Comparison of ENCODE assay signal across 16 mouse cellular contexts in genomic region chr5:45476288-45476687, GRCm38 (mm10). TPM values are rescaled to one million over a fixed set of nuclear protein-coding genes. Genes with fewer than 3 reads are reported as not detected.
DNase-seq lines count a peak whose midpoint lies in the region; ATAC-seq and TF ChIP-seq lines count a peak whose summit lies in the region.
"Had no signal": no experiment of that assay in that cellular context is flagged by ENCODE, and none has a peak within 500 bp of the region (broad histone marks: within the 10 kb centered on the region; RNA-seq: fewer than 3 reads in every experiment).

No protein-coding gene starts in this region.

- no peak overlapping the region for H3K9ac ChIP-seq in kidney, embryonic 16.5 days (replicated peaks; ENCODE audit: low read length)
- H3K9ac ChIP-seq: heart, embryonic 13.5 days had no signal

- no peak overlapping the region for H3K4me2 ChIP-seq in kidney, embryonic 16.5 days (replicated peaks; ENCODE audit: low read depth, low read length)
- H3K4me2 ChIP-seq: heart, embryonic 13.5 days had no signal

- no peak overlapping the region for H3K27ac ChIP-seq in cerebellum, adult 2 months (ENCODE audit: insufficient read depth, low read length)
- no peak overlapping the region for H3K27ac ChIP-seq in kidney, embryonic 16.5 days (ENCODE audit: low read length)
- H3K27ac ChIP-seq: heart, embryonic 13.5 days had no signal

- no peaks in the 10 kb centered on the region for H3K4me1 ChIP-seq in cerebellum, adult 2 months (ENCODE audit: control insufficient read depth, insufficient read depth, low read length)
- peaks cover 7% of the 10 kb centered on the region; the same call in 1 of the 2 replicates for H3K4me1 ChIP-seq in kidney, embryonic 16.5 days (ENCODE audit: insufficient read depth, low read length)

- H3K4me3 ChIP-seq in cerebellum, adult 2 months (replicated peaks; ENCODE audit: insufficient read depth, low read depth, low read length): no peak overlapping the region
- no peak overlapping the region for H3K4me3 ChIP-seq in kidney, embryonic 16.5 days (ENCODE audit: low read length)
- H3K4me3 ChIP-seq: heart, embryonic 13.5 days; megakaryocyte, embryonic 14.5 days had no signal

- TF ChIP-seq POLR2A in cerebellum, adult 2 months (IDR thresholded peaks at IDR 0.05; ENCODE audit: borderline replicate concordance, insufficient read depth, low read length): no peak

- ATAC-seq in kidney, embryonic 16.5 days (ENCODE audit: low FRiP score, low TSS enrichment): no peak
- ATAC-seq: intestine, embryonic 16.5 days had no signal

- 2% methylated on average over 6 of the region's 6 CpGs for WGBS in cerebellum, adult 2 months
- WGBS in kidney, embryonic 16.5 days: 36% methylated on average over 6 of the region's 6 CpGs

- no peaks in the 10 kb centered on the region for H3K9me3 ChIP-seq in kidney, embryonic 16.5 days (ENCODE audit: low read length)
- H3K9me3 ChIP-seq: G1E; heart, embryonic 13.5 days; megakaryocyte, embryonic 14.5 days had no signal

- peak; percentile 27 to 34 for DNase-seq in cerebellum, postnatal 10 days
- no peak for DNase-seq in cerebellum, adult 2 months
- peak; percentile 14 to 25 for DNase-seq in kidney, postnatal 4 days
- DNase-seq in right cerebral cortex, adult 18-20 months: peak; percentile 43
- DNase-seq in right cerebral cortex, postnatal 4 days: no peak
- DNase-seq in telencephalon, adult 2 months (ENCODE audit: low read depth, low spot score): peak; percentile 52
- DNase-seq in cerebellum, adult 8-10 months: no peak
- DNase-seq: adrenal gland, postnatal 10 days; cerebellum, adult 9-10 months had no signal

- no peak for TF ChIP-seq CTCF in cerebellum, adult 2 months (IDR thresholded peaks at IDR 0.05; ENCODE audit: borderline replicate concordance, insufficient read depth, low read depth, low read length)

- no peaks in the 10 kb centered on the region for H3K27me3 ChIP-seq in cerebellum, adult 2 months (ENCODE audit: control insufficient read depth, insufficient read depth, low read length)
- H3K27me3 ChIP-seq in kidney, embryonic 16.5 days (ENCODE audit: insufficient read depth, low read length): no peaks in the 10 kb centered on the region

- H3K36me3 ChIP-seq in kidney, embryonic 16.5 days (ENCODE audit: insufficient read depth, low read length): no peaks in the 10 kb centered on the region
- H3K36me3 ChIP-seq: G1E; heart, embryonic 13.5 days had no signal

RNA-seq across cellular contexts. Expression of gene Lap3, which starts 16.9 kb away (rescaled TPM):
- polyA plus RNA-seq in cerebellum, adult 2 months (2012; rRNA removed): 51.1 and 56.7 TPM in 2 replicates
- polyA plus RNA-seq in kidney, embryonic 16.5 days (2015; fragmentation: Nextera tagmentation; extraction: Ambion mirVana): 109 and 113 TPM in 2 replicates

RNA-seq across cellular contexts. Expression of gene Clrn2, which starts 22.7 kb away (rescaled TPM):
- polyA plus RNA-seq in cerebellum, adult 2 months (2012; rRNA removed): not detected in 2 replicates
- not detected in 2 replicates for polyA plus RNA-seq in kidney, embryonic 16.5 days (2015; fragmentation: Nextera tagmentation; extraction: Ambion mirVana)
- polyA plus RNA-seq: G1E; heart, embryonic 13.5 days; intestine, embryonic 16.5 days; limb, embryonic 11.5 days; stomach, embryonic 16.5 days had no signal

RNA-seq across cellular contexts. Expression of gene Qdpr, which starts 26.3 kb away (rescaled TPM):
- polyA plus RNA-seq in cerebellum, adult 2 months (2012; rRNA removed): 454 and 593 TPM in 2 replicates
- polyA plus RNA-seq in kidney, embryonic 16.5 days (2015; fragmentation: Nextera tagmentation; extraction: Ambion mirVana): 213 and 231 TPM in 2 replicates

RNA-seq across cellular contexts. Expression of gene Med28, which starts 43.7 kb away (rescaled TPM):
- polyA plus RNA-seq in cerebellum, adult 2 months (2012; rRNA removed): 131 and 134 TPM in 2 replicates
- 292 and 293 TPM in 2 replicates for polyA plus RNA-seq in kidney, embryonic 16.5 days (2015; fragmentation: Nextera tagmentation; extraction: Ambion mirVana)

Comparison
In these comparisons a context has a peak if more than half of its experiments do, and no peak if none do; other contexts are left out.
1. DNase-seq: peak in cerebellum, postnatal 10 days (2 of 2), kidney, postnatal 4 days (2 of 2), right cerebral cortex, adult 18-20 months (single experiment) and telencephalon, adult 2 months (single experiment); none in cerebellum, adult 2 months (0 of 2), right cerebral cortex, postnatal 4 days (single experiment) and cerebellum, adult 8-10 months (single experiment).